Mouse (Mus musculus) heart, postnatal 25 days (tissue): Measurements from ENCODE around the gene Mtif3. TPM values are rescaled to one million over a fixed set of nuclear protein-coding genes. Genes with fewer than 3 reads are reported as not detected.
"Not testable (repeated sequence)": the region's sequence is repeated elsewhere in the genome, so short reads cannot be mapped to it uniquely, and the experiment has no call there.

Experiments
- DNase-seq: peaks from one replicate; pipeline ENCODE4 v3.0.0; 2022; ENCODE audit warnings: low spot score
- intact Hi-C: fragments of 180-260 bp; cut with DNase I; formaldehyde crosslinking; loops from one replicate; pipeline ENCODE4 v1.15.1; 2025
- total RNA-seq, 2 experiments: library from RNA; stranded (reverse); gene quantifications; 2 replicates each; pipeline ENCODE4 v1.2.3; 2021

The Mtif3 gene
- total RNA-seq, 2 experiments from 2014 or later = 20.4 to 23.4 TPM

- intact Hi-C loops = no loop called here
- no peak for DNase-seq
Observed at GRCm38 (mm10) chr5:146956678-146957077, 6.9 kb downstream of the Mtif3 start.

- intact Hi-C loops = no loop called here
- no peak for DNase-seq
Observed at GRCm38 (mm10) chr5:146955651-146956050, 7.9 kb downstream of the Mtif3 start.

DNA sequence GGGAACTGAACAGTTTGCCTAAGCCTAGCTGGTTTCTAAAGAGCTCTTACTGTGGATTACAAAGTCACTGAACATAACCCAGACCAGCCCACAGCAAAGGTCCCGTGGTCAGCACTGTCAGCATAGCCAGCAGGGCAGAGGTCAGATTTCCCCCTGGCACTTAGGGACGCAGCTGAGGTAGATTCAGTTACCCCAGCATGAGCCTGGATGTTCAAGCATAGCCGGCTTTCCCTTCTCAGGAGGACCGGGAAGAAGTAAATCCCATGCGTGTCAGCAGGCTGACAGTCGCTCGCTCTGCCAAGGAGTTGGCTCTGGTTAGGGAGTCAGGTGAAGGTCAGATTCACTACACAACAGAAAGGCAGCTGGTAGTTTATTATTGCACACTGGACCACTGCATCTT is 9.0 kb downstream of the Mtif3 start:
- no peak for DNase-seq
- intact Hi-C loops = no loop called here

DNA sequence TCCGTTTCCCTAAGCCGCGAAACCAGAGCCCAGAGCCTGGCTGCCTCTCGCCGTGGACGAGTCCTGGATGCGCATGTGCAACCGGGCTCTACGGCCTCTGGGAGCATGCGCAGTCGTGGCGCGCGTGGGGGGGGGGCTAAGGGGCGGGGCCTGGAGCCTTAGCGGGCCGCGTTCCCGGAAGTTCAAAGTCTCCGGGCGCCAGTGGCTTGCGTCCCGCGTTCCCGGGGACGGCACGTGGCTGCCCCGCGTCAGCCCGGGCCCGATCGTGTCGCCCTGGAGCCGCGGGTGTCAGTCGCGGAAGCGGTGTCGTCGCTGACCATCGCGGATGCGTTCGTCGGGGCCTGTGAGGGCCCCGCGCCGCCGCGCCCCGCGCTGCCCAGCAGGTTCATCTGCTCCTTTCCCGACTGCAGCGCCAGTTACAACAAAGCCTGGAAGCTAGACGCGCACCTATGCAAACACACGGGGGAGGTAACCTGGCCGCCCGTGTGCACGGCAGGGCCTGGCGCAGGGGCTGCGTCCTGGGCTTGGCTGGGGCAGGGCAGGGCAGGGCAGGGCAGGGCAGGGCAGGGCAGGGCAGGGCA is 15.0 kb downstream of the Mtif3 start, which contains the start of gene Gtf3a:
TSS of gene Gtf3a (plus strand) at position 150 of the 581 bp plus-strand sequence.
- intact Hi-C loops = loop anchor here (1.0 kb wide), 1 partner anchor 15 kb away; the partner anchor contains the start of gene Mtif3
- peak; percentile 51 for DNase-seq

GRCm38 (mm10) chr5:146948041-146948507 is 15.5 kb downstream of the Mtif3 start:
- intact Hi-C loops = no loop called here
- DNase-seq = no peak

- DNase-seq = no peak
- intact Hi-C loops = no loop called here
Observed at GRCm38 (mm10) chr5:146947497-146947896, 16.1 kb downstream of the Mtif3 start.

DNA sequence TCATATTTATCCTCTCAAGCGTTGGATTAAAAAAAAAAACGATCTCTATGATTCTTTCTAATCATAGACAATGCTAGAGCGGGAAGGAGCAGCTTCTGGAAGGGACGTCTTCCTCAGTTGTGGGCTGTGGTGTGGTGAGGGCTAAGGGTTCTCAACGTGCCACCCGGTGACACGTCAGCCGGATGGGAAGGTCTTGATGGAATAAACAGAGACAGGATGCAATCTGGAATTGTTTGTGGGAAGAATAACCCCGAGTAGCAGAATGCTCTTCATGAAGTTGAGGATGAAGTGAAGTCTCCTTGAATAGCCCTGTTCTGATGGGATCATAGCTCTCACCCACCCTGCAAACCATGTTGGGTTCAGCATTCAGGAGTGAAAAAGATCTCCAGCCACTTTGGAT is 16.9 kb downstream of the Mtif3 start:
- DNase-seq = no peak
- intact Hi-C loops = no loop called here

GRCm38 (mm10) chr5:146944568-146944967 is 19.0 kb downstream of the Mtif3 start:
- intact Hi-C loops = no loop called here
- no peak for DNase-seq

DNA sequence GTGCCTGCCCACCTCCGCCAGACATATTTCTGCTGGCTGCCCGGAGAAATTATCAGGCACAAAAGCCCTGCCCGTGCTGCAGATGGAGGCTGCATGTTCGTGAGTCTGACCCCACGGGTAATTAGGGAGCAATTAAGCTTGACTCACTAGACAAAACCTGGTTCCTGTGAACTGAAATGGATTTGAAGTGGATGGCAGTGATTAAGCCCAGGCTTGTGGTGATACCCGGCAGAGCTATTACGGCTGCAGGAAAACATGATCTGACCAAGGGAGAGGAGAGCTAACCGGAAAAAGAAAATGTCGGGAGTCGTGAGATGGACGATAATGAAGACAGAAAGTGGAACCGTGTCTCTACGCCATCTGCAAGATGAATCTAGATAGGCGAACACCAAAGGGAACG is 20.6 kb downstream of the Mtif3 start:
- no peak for DNase-seq
- intact Hi-C loops = loop anchor here (2.0 kb wide), 1 partner anchor 40 kb away; no protein-coding TSS in a partner anchor

- intact Hi-C loops = loop anchor here (2.0 kb wide), 1 partner anchor 41 kb away; no protein-coding TSS in a partner anchor
- not testable (repeated sequence) for DNase-seq
Observed at GRCm38 (mm10) chr5:146941939-146942338, 21.7 kb downstream of the Mtif3 start.

- no peak for DNase-seq
- intact Hi-C loops = loop anchor here (1.0 kb wide), 2 partner anchors 287 to 379 kb away; no protein-coding TSS in a partner anchor
Observed at GRCm38 (mm10) chr5:146940219-146940618, 23.4 kb downstream of the Mtif3 start.

- no peak for DNase-seq
- intact Hi-C loops = no loop called here
Observed at GRCm38 (mm10) chr5:146939109-146939796, 24.3 kb downstream of the Mtif3 start.

DNA sequence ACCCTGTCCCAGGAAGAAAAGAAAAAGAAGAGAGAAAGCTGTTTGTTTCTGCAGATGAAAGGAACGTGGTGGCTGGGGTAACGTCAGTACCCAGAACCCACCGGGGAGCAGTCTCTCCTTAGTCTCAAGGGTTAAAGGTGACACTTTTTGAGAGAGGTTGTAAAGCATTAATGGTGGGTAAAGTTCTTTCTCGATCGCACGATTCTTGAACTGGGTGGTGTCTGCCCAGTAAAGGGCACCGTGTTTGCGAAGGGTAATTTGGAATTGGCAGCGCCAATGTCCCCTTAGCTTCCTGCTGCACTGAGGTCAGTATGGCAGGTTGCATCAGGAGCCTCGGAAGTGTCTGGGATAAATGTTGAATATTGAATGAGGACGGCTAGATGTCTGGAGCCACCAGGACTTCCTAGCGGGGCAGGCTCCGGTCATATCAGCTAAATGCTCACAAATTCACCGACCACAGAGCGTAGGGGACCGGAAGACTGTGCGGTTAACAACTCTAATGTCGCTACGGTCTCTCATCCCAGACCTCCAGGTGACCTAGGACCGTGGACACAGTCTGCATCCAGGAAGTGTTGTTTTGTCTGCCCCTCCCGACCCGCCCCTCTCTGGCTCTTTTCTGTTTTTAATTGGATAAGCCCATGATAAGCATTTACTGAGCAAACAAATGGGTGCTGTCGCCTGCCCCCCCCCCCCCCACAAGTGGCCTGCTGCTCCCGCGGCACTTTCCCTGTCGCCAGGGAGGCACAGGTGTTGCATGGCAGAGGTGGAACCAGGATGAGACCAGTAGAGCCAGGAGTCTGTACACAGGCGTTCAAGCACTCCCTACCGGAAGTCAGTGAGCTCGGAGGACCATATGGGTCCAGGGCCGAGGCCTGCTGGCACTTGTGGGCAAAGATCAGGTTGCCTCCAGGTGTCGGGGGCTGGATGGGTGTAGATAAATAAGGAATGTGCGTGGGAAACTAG is 25.8 kb downstream of the Mtif3 start:
- DNase-seq = no peak
- intact Hi-C loops = no loop called here

DNA sequence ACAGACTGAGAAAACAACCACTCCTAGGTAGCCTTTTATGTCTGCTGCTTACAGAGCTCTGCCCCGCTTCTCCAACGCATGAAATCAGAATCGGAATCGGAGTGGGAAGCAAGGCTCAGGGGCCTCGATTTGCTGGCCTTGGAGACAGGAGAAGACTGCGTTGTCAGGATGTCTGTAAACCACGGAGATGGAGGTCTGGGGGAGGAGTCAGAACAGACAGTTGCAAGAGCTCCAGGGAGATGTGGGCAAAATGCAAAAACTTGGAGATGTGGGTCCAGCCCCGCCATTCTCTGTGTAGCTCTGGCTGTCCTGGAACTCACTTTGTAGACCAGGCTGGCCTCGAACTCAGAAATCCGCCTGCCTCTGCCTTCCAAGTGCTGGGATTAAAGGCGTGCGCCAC is 30.1 kb downstream of the Mtif3 start:
- intact Hi-C loops = no loop called here
- DNase-seq = no peak

DNA sequence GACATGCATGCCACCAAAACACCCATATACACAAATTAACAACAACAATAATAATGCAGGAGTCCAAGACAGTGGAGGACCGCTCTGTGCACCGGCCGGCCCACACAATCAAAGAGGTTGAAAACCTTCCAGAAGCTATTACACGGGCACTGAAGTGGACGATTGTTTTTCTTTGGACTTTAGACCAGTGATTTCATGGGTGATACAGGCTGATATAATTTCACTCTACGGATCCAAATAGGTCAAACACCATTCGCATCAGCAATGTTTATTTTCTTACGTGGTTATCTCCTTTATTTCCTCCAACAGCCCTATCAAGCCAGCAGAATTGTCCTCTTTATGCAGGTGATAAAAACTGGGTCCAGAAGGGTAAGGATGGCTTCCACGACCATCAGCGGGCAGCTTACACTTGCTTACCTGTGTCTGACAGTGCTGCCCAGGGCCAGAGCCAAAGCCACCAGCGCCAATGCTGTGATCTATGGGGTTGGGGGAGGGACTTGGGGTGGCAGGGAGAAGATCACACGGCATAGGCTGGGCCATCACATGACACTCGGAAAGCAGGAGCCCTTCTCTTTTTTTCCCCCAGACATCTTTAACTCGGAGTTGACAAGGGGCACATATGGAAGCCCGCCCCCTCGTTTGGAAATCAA is 31.6 kb downstream of the Mtif3 start:
- intact Hi-C loops = no loop called here
- no peak for DNase-seq

- DNase-seq = no peak
- intact Hi-C loops = no loop called here
Observed at GRCm38 (mm10) chr5:146931422-146931821, 32.2 kb downstream of the Mtif3 start.

- intact Hi-C loops = no loop called here
- DNase-seq = no peak
Observed at GRCm38 (mm10) chr5:146926673-146927072, 36.9 kb downstream of the Mtif3 start.

DNA sequence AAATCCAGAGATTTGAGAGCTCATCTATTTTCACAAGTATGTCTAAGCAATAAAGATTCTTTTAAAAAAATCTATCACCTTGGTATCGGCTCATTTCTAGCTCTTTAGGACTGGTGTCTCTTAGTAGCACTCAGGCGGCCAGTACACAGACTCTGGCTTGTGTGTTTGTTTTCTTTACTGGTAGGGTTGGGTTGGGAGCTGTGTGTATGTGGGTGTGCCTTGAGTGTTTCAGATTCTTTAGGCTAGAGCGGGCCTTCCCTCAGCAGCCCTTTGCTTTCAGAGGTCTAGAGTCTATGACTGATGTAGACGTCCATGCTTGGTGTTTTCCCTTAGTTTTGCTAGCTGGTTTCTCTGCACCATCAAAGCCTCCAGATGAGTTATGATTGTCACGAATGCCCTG is 40.1 kb downstream of the Mtif3 start:
- no peak for DNase-seq
- intact Hi-C loops = no loop called here

- no peak for DNase-seq
- intact Hi-C loops = no loop called here
Observed at GRCm38 (mm10) chr5:146921224-146921623, 42.4 kb downstream of the Mtif3 start.
